Mouse (Mus musculus) MEL (cell line): Measurements from ENCODE around the gene Ankrd33b.

ENCODE experiments used
- CHD1 ChIP-seq: IDR thresholded peaks from 2 replicates; pipeline ENCODE4 v1.6.1; 2012; ENCODE audit warnings: low read depth, mild to moderate bottlenecking, inconsistent platforms, low read length, improper control_type of control experiment
- CTCF ChIP-seq, 3 experiments: IDR thresholded peaks in 2 of 3; conservative IDR thresholded peaks in 1 of 3; 2 replicates each; pipeline ENCODE4 v1.5.1; 2011 to 2012; ENCODE audit warnings: low read length in 3 of 3, low read depth in 2 of 3, mild to moderate bottlenecking in 2 of 3, improper control_type of control experiment in 1 of 3, inconsistent platforms in 1 of 3, mixed read lengths in 1 of 3, moderate library complexity in 1 of 3; ENCODE audit not compliant: control insufficient read depth in 1 of 3, insufficient read depth in 1 of 3, poor library complexity in 1 of 3, severe bottlenecking in 1 of 3
- E2F4 ChIP-seq: IDR thresholded peaks from 2 replicates; pipeline ENCODE4 v1.6.1; 2011; ENCODE audit warnings: low read depth, low read length, improper control_type of control experiment, borderline replicate concordance
- EP300 ChIP-seq, 2 experiments: IDR thresholded peaks; 2 replicates each; pipeline ENCODE4 v1.6.1; 2011; ENCODE audit warnings: improper control_type of control experiment in 2 of 2, low read length in 2 of 2, low read depth in 1 of 2, mild to moderate bottlenecking in 1 of 2
- POLR2A ChIP-seq, 2 experiments: IDR thresholded peaks; 2 replicates each; pipeline ENCODE4 v1.6.1; 2011 to 2012; ENCODE audit warnings: low read length in 2 of 2, mild to moderate bottlenecking in 2 of 2, control low read depth in 1 of 2, improper control_type of control experiment in 1 of 2, low read depth in 1 of 2, moderate library complexity in 1 of 2; ENCODE audit not compliant: control insufficient read depth in 1 of 2, insufficient read depth in 1 of 2, poor library complexity in 1 of 2
- RAD21 ChIP-seq: IDR thresholded peaks from 2 replicates; pipeline ENCODE4 v1.6.1; 2011; ENCODE audit warnings: mild to moderate bottlenecking, low read depth, low read length, improper control_type of control experiment
- TBP ChIP-seq: IDR thresholded peaks from 2 replicates; pipeline ENCODE4 v1.8.0; 2011; ENCODE audit warnings: low read depth, low read length, improper control_type of control experiment
- TCF12 ChIP-seq: IDR thresholded peaks from 2 replicates; pipeline ENCODE4 v1.6.1; 2014; ENCODE audit warnings: low read depth, mild to moderate bottlenecking, inconsistent platforms, low read length, improper control_type of control experiment, moderate library complexity
- UBTF ChIP-seq: IDR thresholded peaks from 2 replicates; pipeline ENCODE4 v1.6.1; 2012; ENCODE audit warnings: low read depth, mild to moderate bottlenecking, inconsistent platforms, low read length, improper control_type of control experiment, moderate library complexity, borderline replicate concordance; ENCODE audit not compliant: insufficient read depth
- ZC3H11A ChIP-seq: IDR thresholded peaks from 2 replicates; pipeline ENCODE4 v1.6.1; 2012; ENCODE audit warnings: low read depth, mild to moderate bottlenecking, inconsistent platforms, low read length, improper control_type of control experiment

- no peak for TF ChIP-seq POLR2A (IDR thresholded peaks at IDR 0.05; ENCODE audit: control insufficient read depth in 1 of 2, insufficient read depth in 1 of 2, low read depth in 1 of 2, low read length in 2 of 2, poor library complexity in 1 of 2)
- TF ChIP-seq CTCF (IDR thresholded peaks at IDR 0.05 in 2 of 3, conservative IDR thresholded peaks at IDR 0.05 in 1 of 3; ENCODE audit: control insufficient read depth in 1 of 3, insufficient read depth in 1 of 3, low read depth in 2 of 3, low read length in 3 of 3, poor library complexity in 1 of 3, severe bottlenecking in 1 of 3), result no peak
- no peak for TF ChIP-seq RAD21
- no peak for TF ChIP-seq CHD1
- TF ChIP-seq UBTF, result no peak
- TF ChIP-seq ZC3H11A, result no peak
- TF ChIP-seq TBP, result no peak
- TF ChIP-seq EP300 (IDR thresholded peaks at IDR 0.05; ENCODE audit: low read depth in 1 of 2, low read length in 2 of 2), result no peak
- TF ChIP-seq TCF12, result no peak
- no peak for TF ChIP-seq E2F4
These were observed 116.8 kb downstream of the Ankrd33b start for GRCm38 (mm10) chr15:31250676-31251075.
